Mouse (Mus musculus) erythroblast, embryonic 14.5 days (primary cell): ENCODE data around the gene Rhoa. TPM values are rescaled to one million over a fixed set of nuclear protein-coding genes. Genes with fewer than 3 reads are reported as not detected.

Source experiments
- H3K27me3 ChIP-seq: 2 replicates; pipeline ENCODE4 v1.6.1; 2012; ENCODE audit warnings: inconsistent platforms; ENCODE audit not compliant: control insufficient read depth
- H3K36me3 ChIP-seq: 2 replicates; pipeline ENCODE4 v1.6.1; 2012; ENCODE audit warnings: mild to moderate bottlenecking, inconsistent platforms; ENCODE audit not compliant: control insufficient read depth
- H3K4me1 ChIP-seq: 2 replicates; pipeline ENCODE4 v1.6.1; 2012; ENCODE audit warnings: inconsistent platforms; ENCODE audit not compliant: control insufficient read depth
- H3K4me3 ChIP-seq: replicated peaks from 2 replicates; pipeline ENCODE3; 2012; ENCODE audit warnings: moderate library complexity, mild to moderate bottlenecking, inconsistent platforms
- H3K9me3 ChIP-seq: 2 replicates; pipeline ENCODE4 v1.6.1; 2012; ENCODE audit warnings: low read length, inconsistent platforms, mixed read lengths; ENCODE audit not compliant: control insufficient read depth
- GATA1 ChIP-seq: IDR thresholded peaks from 2 replicates; pipeline ENCODE4 v1.6.1; 2012; ENCODE audit warnings: low read length, inconsistent platforms, mixed read lengths
- TAL1 ChIP-seq: IDR thresholded peaks from 3 replicates; pipeline ENCODE4 v1.6.1; 2012; ENCODE audit warnings: low read length, inconsistent platforms, mixed read lengths
- polyA plus RNA-seq: library from polyadenylated mRNA; stranded (reverse); fragments of >175 nt; gene quantifications from 2 replicates; pipeline ENCODE4 v1.2.3, GENCODE M21; 2012

The Rhoa gene
- 12.9 and 13.9 TPM in 2 replicates for polyA plus RNA-seq

DNA sequence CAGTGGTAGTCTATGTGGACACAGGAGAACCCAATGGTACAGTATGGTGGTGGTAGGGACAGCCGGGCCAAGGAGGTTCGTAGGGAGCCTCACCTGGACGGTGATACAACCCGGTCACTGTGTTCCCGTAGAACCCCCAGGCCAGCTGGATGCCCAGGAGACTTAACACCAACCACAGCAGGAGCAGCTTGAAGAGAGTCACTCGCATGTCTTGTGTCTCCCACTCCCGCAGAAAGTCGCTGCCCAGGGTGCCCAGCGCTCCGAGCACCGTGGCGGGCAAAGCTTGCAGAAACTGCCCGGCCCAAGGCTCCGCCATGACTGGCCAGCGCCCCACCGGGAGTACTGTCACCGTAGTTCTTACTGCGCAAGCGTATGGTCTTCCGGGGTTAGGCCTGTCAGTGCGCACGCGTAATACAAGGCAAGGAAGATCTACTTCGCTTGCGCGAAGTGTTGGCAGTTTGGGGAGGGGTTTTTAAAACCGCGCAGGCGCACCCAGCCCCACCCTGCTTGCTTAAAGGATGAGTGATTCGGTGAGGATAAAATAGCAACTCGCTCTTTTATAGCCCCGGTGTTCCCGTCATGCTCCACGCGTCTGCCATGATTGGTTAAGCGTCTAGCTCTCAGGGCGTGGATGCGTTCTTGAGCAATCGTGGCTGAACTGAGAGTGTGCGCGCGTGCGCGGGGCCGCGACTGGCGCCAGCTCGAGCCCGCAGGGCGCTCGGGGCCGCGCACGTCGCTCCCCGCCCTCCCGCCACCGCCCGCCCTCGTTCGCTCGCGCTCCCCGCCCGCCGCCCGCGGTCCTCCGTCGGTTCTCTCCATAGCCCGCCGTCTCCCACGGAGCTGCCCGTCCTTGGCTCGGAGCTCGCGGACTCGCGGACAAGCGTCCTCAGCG, at the start of gene Rhoa, which contains the start of gene Tcta:
TSS of gene Rhoa (plus strand) at position 501 of the 892 bp plus-strand sequence.
TSS of gene Tcta (minus strand) at position 532 of the 892 bp plus-strand sequence.
- TF ChIP-seq TAL1 (no peak), GATA1 (no peak; the same call in 1 of the 2 replicates)
- Histone ChIP-seq H3K36me3 (peaks cover 56% of the 10 kb centered on the region), H3K9me3 (no peaks in the 10 kb centered on the region), H3K27me3 (no peaks in the 10 kb centered on the region), H3K4me1 (peaks cover 56% of the 10 kb centered on the region), H3K4me3 (peak within 1 kb of the TSS; percentile 83)

DNA sequence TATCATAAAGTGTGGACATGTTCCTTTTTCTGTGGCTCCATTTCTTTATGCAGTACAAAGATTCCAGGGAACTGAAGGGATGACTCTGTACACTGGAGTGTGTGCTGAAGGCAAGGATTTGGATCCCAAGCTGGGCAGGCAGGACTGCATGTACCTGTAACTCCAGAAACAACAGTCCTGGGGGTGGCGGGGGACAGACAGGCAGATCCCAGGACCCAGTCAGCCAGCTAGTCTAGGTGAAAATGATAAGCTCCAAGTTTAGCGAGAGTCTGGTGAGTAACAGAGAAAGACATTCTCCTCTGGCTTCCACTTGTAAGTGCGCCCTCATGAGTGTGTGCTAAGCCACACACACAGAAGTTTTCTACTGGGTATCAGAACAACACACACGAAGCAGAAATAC, 45.4 kb upstream of the Rhoa start:
- Histone ChIP-seq H3K9me3 (no peaks in the 10 kb centered on the region), H3K4me3 (no peak overlapping the region), H3K27me3 (no peaks in the 10 kb centered on the region), H3K4me1 (peaks cover 44% of the 10 kb centered on the region), H3K36me3 (no peaks in the 10 kb centered on the region)
- TF ChIP-seq TAL1: no peak

- peaks cover 2% of the 10 kb centered on the region; the same call in 1 of the 2 replicates for H3K27me3 ChIP-seq
- no peaks in the 10 kb centered on the region for H3K36me3 ChIP-seq
- peaks cover 44% of the 10 kb centered on the region for H3K4me1 ChIP-seq
- no peak overlapping the region for H3K4me3 ChIP-seq
- no peaks in the 10 kb centered on the region for H3K9me3 ChIP-seq
- TF ChIP-seq TAL1 (no peak), GATA1 (no peak)
These were observed 44.1 kb upstream of the Rhoa start for GRCm38 (mm10) chr9:108261865-108262264.

DNA sequence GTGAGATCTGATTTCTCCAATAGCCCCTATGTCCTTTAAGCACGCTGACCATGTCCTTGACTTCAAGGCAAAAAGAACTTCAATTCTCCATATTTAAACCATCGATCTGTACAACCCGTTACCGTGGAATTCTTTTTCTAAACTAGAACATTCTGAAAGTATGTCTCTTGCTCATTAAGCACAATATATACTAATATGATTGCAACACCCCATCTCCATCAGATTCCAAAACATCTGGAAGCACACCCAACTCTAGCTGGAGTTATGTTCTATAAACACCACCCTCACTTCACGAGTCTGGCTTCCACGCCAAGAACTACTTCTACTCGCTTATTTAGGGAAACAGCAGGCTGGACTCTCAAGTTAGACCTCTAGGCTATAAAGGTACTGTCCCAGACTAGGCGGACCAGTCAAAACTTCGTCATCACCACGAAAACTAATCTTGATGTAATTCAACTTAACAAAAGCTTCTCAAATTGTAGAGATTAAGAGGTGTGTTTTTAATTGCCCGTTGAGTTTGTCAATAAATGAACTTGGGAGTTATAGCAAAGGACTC, 43.4 kb upstream of the Rhoa start:
- Histone ChIP-seq H3K4me1 (peaks cover 44% of the 10 kb centered on the region), H3K36me3 (no peaks in the 10 kb centered on the region), H3K27me3 (peaks cover 3% of the 10 kb centered on the region; the same call in 1 of the 2 replicates), H3K9me3 (no peaks in the 10 kb centered on the region), H3K4me3 (peak overlapping the region; percentile 93)
- TF ChIP-seq GATA1: no peak
- no peak for TF ChIP-seq TAL1

- no peaks in the 10 kb centered on the region for H3K9me3 ChIP-seq
- TF ChIP-seq TAL1: no peak
- no peak for TF ChIP-seq GATA1
- no peaks in the 10 kb centered on the region for H3K36me3 ChIP-seq
- peaks cover 4% of the 10 kb centered on the region; the same call in 1 of the 2 replicates for H3K27me3 ChIP-seq
- peaks cover 44% of the 10 kb centered on the region for H3K4me1 ChIP-seq
- peak overlapping the region; percentile 93 for H3K4me3 ChIP-seq
These were observed 42.7 kb upstream of the Rhoa start for GRCm38 (mm10) chr9:108263131-108263681.

DNA sequence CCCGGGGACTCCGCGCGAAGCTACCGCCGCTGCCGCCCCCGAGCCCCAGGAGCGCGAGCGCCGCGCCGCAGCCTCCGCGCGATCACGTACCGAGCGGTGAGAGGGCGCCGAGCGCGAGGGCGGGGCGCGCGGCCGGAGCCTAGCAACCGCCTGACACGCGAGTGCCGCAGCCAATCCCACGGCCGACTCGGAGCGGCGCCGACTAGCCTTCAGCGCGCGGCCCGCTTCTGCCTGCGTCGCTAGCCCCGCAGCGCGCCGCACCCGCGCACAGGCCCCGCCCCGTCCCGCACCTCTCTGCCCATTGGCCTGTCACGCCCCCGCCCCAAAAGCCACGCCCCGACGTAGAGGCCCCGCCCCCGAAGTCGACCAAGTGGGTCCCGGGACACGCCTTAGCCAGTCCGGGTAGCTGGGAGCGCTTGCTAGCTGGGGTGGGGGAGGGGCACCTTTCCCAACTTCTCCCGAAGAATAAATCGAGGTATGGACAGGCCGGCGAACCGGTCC, 42.2 kb upstream of the Rhoa start, which contains the start of gene Dag1:
TSS of gene Dag1 (minus strand) at position 269 of the 501 bp plus-strand sequence.
- H3K36me3 ChIP-seq: no peaks in the 10 kb centered on the region
- peak within 1 kb of the TSS; percentile 93 for H3K4me3 ChIP-seq
- no peaks in the 10 kb centered on the region for H3K9me3 ChIP-seq
- TF ChIP-seq TAL1 (no peak), GATA1 (no peak)
- peaks cover 4% of the 10 kb centered on the region; the same call in 1 of the 2 replicates for H3K27me3 ChIP-seq
- H3K4me1 ChIP-seq: peaks cover 47% of the 10 kb centered on the region

GRCm38 (mm10) chr9:108264191-108264921, 41.6 kb upstream of the Rhoa start:
- peaks cover 47% of the 10 kb centered on the region for H3K4me1 ChIP-seq
- no peaks in the 10 kb centered on the region for H3K36me3 ChIP-seq
- H3K4me3 ChIP-seq: peak overlapping the region; percentile 93
- no peak for TF ChIP-seq GATA1
- TF ChIP-seq TAL1: no peak
- no peaks in the 10 kb centered on the region for H3K9me3 ChIP-seq
- H3K27me3 ChIP-seq: peaks cover 4% of the 10 kb centered on the region; the same call in 1 of the 2 replicates

- Histone ChIP-seq H3K27me3 (peaks cover 6% of the 10 kb centered on the region; the same call in 1 of the 2 replicates), H3K4me3 (no peak overlapping the region), H3K4me1 (peaks cover 39% of the 10 kb centered on the region), H3K9me3 (no peaks in the 10 kb centered on the region), H3K36me3 (no peaks in the 10 kb centered on the region)
- TF ChIP-seq TAL1: no peak
- no peak for TF ChIP-seq GATA1
These were observed 39.5 kb upstream of the Rhoa start for GRCm38 (mm10) chr9:108266261-108266935.
